Mouse (Mus musculus) kidney, adult 2 months (tissue): Measurements from ENCODE around the gene Rpgrip1l.

Experiments used
- CTCF ChIP-seq: fragments of 200-500 bp; conservative IDR thresholded peaks from 2 replicates; pipeline ENCODE4 v1.5.1; 2011; ENCODE audit warnings: low read depth, mild to moderate bottlenecking, control low read depth, low read length, moderate library complexity, mixed read lengths; ENCODE audit not compliant: insufficient read depth, insufficient read length
- POLR2A ChIP-seq: fragments of 200-500 bp; IDR thresholded peaks from one replicate; pipeline ENCODE4 v1.6.1; 2011; ENCODE audit warnings: low read depth, low read length, control low read depth

- no peak for TF ChIP-seq CTCF
- no peak for TF ChIP-seq POLR2A
Observed at GRCm38 (mm10) chr8:91329056-91329455, 16.0 kb upstream of the Rpgrip1l start.
